Mouse (Mus musculus) G1E (cell line): ENCODE measurements around the gene AL607142.1. TPM values are rescaled to one million over a fixed set of nuclear protein-coding genes. Genes with fewer than 3 reads are reported as not detected.

Experiments
- ATAC-seq: 2 replicates; pipeline ENCODE4 v1.8.0; 2016; ENCODE audit warnings: mild to moderate bottlenecking; ENCODE audit not compliant: insufficient number of reproducible peaks, poor library complexity, low FRiP score, severe bottlenecking; ENCODE audit errors: extremely low read depth
- DNase-seq: peaks from one replicate; pipeline ENCODE4 v3.0.0; 2012; ENCODE audit warnings: low spot score
- H3K27me3 ChIP-seq: 2 replicates; pipeline ENCODE4 v1.6.1; 2012; ENCODE audit warnings: mild to moderate bottlenecking, low read length, inconsistent platforms; ENCODE audit not compliant: insufficient read depth
- H3K36me3 ChIP-seq: replicated peaks from 2 replicates; pipeline ENCODE3; 2012; ENCODE audit warnings: mild to moderate bottlenecking, inconsistent platforms
- H3K4me1 ChIP-seq: 2 replicates; pipeline ENCODE4 v1.6.1; 2012; ENCODE audit warnings: low read depth, low read length, inconsistent platforms, mixed read lengths; ENCODE audit not compliant: insufficient read depth
- H3K4me3 ChIP-seq: 2 replicates; pipeline ENCODE4 v1.5.1; 2012; ENCODE audit warnings: low read depth, mild to moderate bottlenecking, inconsistent platforms, low read length, moderate library complexity, mixed read lengths
- H3K9me3 ChIP-seq: replicated peaks from 2 replicates; pipeline ENCODE4 v1.6.1; 2012; ENCODE audit warnings: inconsistent platforms
- CTCF ChIP-seq: IDR thresholded peaks from 2 replicates; pipeline ENCODE4 v1.5.1; 2012; ENCODE audit warnings: low read depth, low read length, inconsistent platforms, mixed read lengths
- GATA1 ChIP-seq: IDR thresholded peaks from 2 replicates; pipeline ENCODE4 v1.6.1; 2012; ENCODE audit warnings: borderline replicate concordance, low read length, inconsistent platforms, mixed read lengths
- GATA2 ChIP-seq: IDR thresholded peaks from 2 replicates; pipeline ENCODE4 v1.6.1; 2012; ENCODE audit warnings: low read depth, low read length, inconsistent platforms, borderline replicate concordance
- POLR2AphosphoS5 ChIP-seq: IDR thresholded peaks from 2 replicates; pipeline ENCODE4 v1.6.1; 2012; ENCODE audit warnings: low read depth, low read length, inconsistent platforms; ENCODE audit not compliant: insufficient replicate concordance
- TAL1 ChIP-seq: conservative IDR thresholded peaks from 2 replicates; pipeline ENCODE4 v1.6.1; 2012; ENCODE audit warnings: low read depth, low read length, inconsistent platforms, mixed read lengths
- polyA plus RNA-seq: library from polyadenylated mRNA; stranded (reverse); fragments of >175 nt; gene quantifications from 2 replicates; pipeline ENCODE4 v1.2.3, GENCODE M21; 2012
- total RNA-seq, 2 experiments: library from RNA; stranded (forward) in 1 of 2; stranded (reverse) in 1 of 2; fragments of 200-1000 nt in 1 of 2; fragments of >200 nt in 1 of 2; fragmentation: Nextera tagmentation in 1 of 2; gene quantifications; 2 replicates each; pipeline ENCODE4 v1.2.3; 2014 to 2017

AL607142.1 gene
- total and polyA plus RNA-seq, 3 experiments, result not detected

GRCm38 (mm10) chr4:120061727-120062126, 3.1 kb upstream of the AL607142.1 start:
- DNase-seq (no peak), ATAC-seq (no peak)
- Histone ChIP-seq H3K9me3 (peaks cover 83% of the 10 kb centered on the region), H3K4me3 (no peak overlapping the region), H3K4me1 (no peaks in the 10 kb centered on the region), H3K36me3 (no peaks in the 10 kb centered on the region), H3K27me3 (no peaks in the 10 kb centered on the region)
- TF ChIP-seq CTCF (no peak), GATA2 (no peak), TAL1 (no peak), GATA1 (no peak), POLR2AphosphoS5 (no peak)

DNA sequence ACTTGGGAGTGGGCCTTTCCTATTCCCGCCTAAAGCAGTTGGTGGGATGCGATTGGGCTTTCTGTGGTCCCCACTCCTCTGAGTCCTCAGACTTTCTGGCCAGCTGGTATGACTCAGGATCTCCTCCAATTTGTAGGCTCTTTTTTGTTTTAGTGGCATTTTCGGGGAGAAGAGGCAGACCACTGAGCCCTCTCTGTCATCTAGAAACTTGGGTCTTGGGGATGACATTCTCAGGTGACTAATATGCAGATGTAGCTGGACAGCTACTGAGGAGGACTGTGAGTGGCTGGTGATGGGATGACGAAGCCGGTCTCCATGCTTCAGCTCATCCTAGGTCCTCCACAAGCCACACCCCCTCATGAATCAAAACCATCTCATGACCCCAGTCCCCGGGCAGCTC, 2.6 kb upstream of the AL607142.1 start:
- DNase-seq, result no peak
- no peak overlapping the region for H3K4me3 ChIP-seq
- H3K27me3 ChIP-seq, result no peaks in the 10 kb centered on the region
- ATAC-seq, result no peak
- H3K9me3 ChIP-seq, result peaks cover 83% of the 10 kb centered on the region
- H3K36me3 ChIP-seq, result no peaks in the 10 kb centered on the region
- TF ChIP-seq GATA2 (no peak), POLR2AphosphoS5 (no peak), CTCF (no peak), TAL1 (no peak), GATA1 (no peak)
- no peaks in the 10 kb centered on the region for H3K4me1 ChIP-seq

- H3K36me3 ChIP-seq, result no peaks in the 10 kb centered on the region
- no peak for DNase-seq
- H3K27me3 ChIP-seq, result no peaks in the 10 kb centered on the region
- H3K9me3 ChIP-seq, result peaks cover 83% of the 10 kb centered on the region
- H3K4me1 ChIP-seq, result no peaks in the 10 kb centered on the region
- ATAC-seq, result no peak
- no peak overlapping the region for H3K4me3 ChIP-seq
- TF ChIP-seq TAL1 (no peak), GATA2 (no peak), GATA1 (no peak), POLR2AphosphoS5 (no peak), CTCF (no peak)
Measured at GRCm38 (mm10) chr4:120062754-120063153, 2.0 kb upstream of the AL607142.1 start.

GRCm38 (mm10) chr4:120063353-120064124, 1.3 kb upstream of the AL607142.1 start:
- H3K27me3 ChIP-seq, result no peaks in the 10 kb centered on the region
- H3K4me1 ChIP-seq, result no peaks in the 10 kb centered on the region
- H3K9me3 ChIP-seq, result peaks cover 85% of the 10 kb centered on the region
- no peak for DNase-seq
- ATAC-seq, result no peak
- no peaks in the 10 kb centered on the region for H3K36me3 ChIP-seq
- TF ChIP-seq CTCF, result no peak
- no peak for TF ChIP-seq GATA1
- TF ChIP-seq TAL1, result no peak
- TF ChIP-seq GATA2, result no peak
- TF ChIP-seq POLR2AphosphoS5, result no peak
- no peak overlapping the region for H3K4me3 ChIP-seq

- ATAC-seq (no peak), DNase-seq (no peak)
- Histone ChIP-seq H3K36me3 (no peaks in the 10 kb centered on the region), H3K4me3 (no peak overlapping the region), H3K9me3 (peaks cover 89% of the 10 kb centered on the region), H3K27me3 (no peaks in the 10 kb centered on the region), H3K4me1 (no peaks in the 10 kb centered on the region)
- no peak for TF ChIP-seq POLR2AphosphoS5
- TF ChIP-seq CTCF, result no peak
- TF ChIP-seq TAL1, result no peak
- TF ChIP-seq GATA2, result no peak
- no peak for TF ChIP-seq GATA1
Measured at GRCm38 (mm10) chr4:120066841-120067591, 2.2 kb downstream of the AL607142.1 start.

DNA sequence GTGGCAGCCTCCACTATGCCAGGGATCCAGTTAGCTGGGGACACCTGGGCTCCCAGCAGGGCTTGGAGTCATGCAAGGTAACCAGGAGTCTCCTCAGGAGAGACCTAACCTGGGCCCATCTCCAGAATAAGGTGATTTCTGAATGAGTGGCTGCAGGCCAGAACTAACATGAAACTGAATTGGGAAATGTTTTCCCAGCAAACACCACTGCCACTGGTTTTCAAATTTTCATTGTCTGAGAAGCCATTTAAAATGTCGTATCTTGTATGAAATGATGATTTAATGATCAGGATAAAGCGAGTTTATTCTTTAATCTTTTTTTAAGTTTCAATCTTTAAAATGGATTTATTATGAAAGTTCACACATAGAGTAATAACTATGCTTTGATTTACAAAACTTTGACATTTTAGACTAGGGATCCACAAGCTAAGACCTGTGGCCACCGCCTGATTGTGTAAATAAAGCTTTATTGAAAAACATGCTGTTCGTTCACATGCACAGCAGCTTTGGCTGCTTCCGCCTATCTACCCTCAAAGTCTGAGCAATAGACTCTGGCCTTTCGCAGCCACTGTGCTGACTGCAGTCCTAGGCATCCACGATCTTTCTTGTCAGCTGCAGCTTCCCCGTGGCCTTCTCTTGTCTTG, 2.9 kb downstream of the AL607142.1 start:
- ATAC-seq (no peak), DNase-seq (no peak)
- Histone ChIP-seq H3K4me1 (no peaks in the 10 kb centered on the region), H3K4me3 (no peak overlapping the region), H3K9me3 (peaks cover 89% of the 10 kb centered on the region), H3K27me3 (no peaks in the 10 kb centered on the region), H3K36me3 (no peaks in the 10 kb centered on the region)
- no peak for TF ChIP-seq CTCF
- TF ChIP-seq GATA2, result no peak
- no peak for TF ChIP-seq GATA1
- no peak for TF ChIP-seq TAL1
- no peak for TF ChIP-seq POLR2AphosphoS5
